Mouse (Mus musculus) large intestine, adult 2 months (tissue): ENCODE measurements around the gene Son. TPM values are rescaled to one million over a fixed set of nuclear protein-coding genes. Genes with fewer than 3 reads are reported as not detected.

ENCODE experiments used
- DNase-seq: peaks from one replicate; pipeline ENCODE4 v3.0.0-alpha.2; 2012; ENCODE audit warnings: low read depth, low spot score
- WGBS: fragments of 180-500 bp; shearing (Covaris S2); methylation state at CpG from one replicate; pipeline ENCODE4 v1.1.7; 2018; 5-methylcytosine and 5-hydroxymethylcytosine counted together
- polyA plus RNA-seq: library from polyadenylated mRNA; depleted of rRNA; stranded (reverse); fragments of >200 nt; gene quantifications from 2 replicates; pipeline ENCODE4 v1.2.3, GENCODE M21; 2012; rRNA removed

The Son gene
- polyA plus RNA-seq, 1 experiment = 63.6 TPM

DNA sequence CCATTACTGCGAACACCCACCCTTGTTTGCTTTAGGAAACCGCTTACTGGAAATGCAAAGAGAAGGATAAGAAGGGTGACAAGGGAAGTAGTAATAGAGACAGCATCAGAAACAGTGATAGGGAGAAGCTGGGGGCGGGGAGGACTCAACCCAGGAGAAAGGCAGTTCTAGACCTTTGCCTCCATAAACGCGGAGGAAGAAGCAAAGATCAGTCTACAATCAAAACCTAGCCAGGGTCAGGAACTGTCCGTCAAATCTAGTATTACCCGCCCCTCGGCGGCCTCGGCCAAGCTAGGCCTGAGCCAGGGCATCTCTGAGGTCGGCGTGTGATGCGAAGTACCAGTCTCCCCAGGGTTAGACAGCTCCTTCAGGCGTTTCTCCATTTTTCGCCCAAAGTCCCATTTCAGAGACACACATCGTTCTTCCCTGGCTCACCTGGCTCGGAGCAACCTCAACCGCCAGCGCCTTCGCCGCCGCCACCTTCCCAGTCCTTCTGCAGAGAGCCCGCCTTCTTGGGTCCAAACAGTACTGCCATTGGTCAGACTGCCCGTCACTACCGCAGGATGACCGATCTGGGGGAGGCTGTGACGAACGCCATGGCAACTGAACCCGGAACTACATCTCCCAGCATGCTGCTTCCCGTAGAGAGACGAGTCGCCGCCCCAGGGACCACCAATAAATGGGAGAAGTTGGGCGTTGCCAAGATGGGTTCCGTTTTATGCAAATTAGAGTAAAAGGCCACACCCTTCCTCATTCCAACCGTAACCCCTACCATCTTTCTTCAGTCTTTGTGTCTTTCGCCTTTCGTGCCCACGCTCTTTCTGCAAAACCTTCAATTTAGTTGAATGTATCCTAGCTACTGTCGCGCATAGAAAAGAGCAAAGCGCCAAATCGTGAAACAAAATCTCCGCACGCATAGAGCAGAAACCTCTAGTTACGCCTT is 81.1 kb downstream of the Son start, which contains the start of gene Cryzl1:
Cryzl1 (minus strand) TSS at position 853 of the 943 bp plus-strand sequence.
- DNase-seq = peak; percentile 99
- under 1% methylated on average over 46 of the region's 46 CpGs for WGBS

Other genes with a start within 250 kb of the Son start
- gene Il10rb, start 241.3 kb upstream of the Son start, polyA plus RNA-seq = 54.1 and 74.1 TPM in 2 replicates
- gene Ifnar1, start 162.3 kb upstream of the Son start, polyA plus RNA-seq = 16.9 and 23.1 TPM in 2 replicates
- 57.2 and 82.9 TPM in 2 replicates for gene Ifngr2, start 100.4 kb upstream of the Son start, polyA plus RNA-seq
- 47.8 and 53.0 TPM in 2 replicates for gene Tmem50b, start 49.7 kb upstream of the Son start, polyA plus RNA-seq
- 0.47 and 1.3 TPM in 2 replicates for gene Dnajc28, start 28.5 kb upstream of the Son start, polyA plus RNA-seq
- 35.5 and 36.5 TPM in 2 replicates for gene Gart, start 554 bp upstream of the Son start, polyA plus RNA-seq
- 6.0 and 11.6 TPM in 2 replicates for gene Donson, start 41.3 kb downstream of the Son start, polyA plus RNA-seq
- 19.2 and 24.0 TPM in 2 replicates for gene Cryzl1, start 81.5 kb downstream of the Son start, polyA plus RNA-seq
- gene Itsn1, start 81.8 kb downstream of the Son start, polyA plus RNA-seq = 13.6 and 20.3 TPM in 2 replicates